Mouse (Mus musculus): ENCODE measurements around the gene Shld2.
A peak's percentile ranks its signal among the peaks of the same experiment; 100 is the strongest.

The Shld2 gene

DNA sequence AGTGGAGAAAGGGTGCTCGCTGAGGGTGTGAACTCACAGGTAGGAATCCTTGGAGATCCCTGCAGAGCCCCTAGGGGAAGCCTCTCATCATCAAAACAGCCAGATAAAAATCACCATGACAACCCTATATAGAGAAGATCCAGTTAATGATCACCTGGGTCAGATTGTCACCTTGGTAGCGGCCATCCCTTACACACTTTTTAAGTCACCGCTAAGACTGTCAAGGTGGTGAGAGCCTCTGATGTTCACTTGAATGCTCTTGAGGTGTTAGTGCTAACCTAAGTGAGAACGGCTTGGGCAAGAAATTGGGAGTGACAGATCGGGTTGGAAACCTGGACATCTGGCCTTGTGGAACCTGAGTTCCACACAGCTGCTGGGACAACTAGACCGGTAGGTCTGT lies 91.0 kb downstream of the Shld2 start, which contains the start of gene Syt15:
Gene Syt15 (plus strand): TSS at position 301 of the 400 bp plus-strand sequence.
- no peak for DNase-seq

DNA sequence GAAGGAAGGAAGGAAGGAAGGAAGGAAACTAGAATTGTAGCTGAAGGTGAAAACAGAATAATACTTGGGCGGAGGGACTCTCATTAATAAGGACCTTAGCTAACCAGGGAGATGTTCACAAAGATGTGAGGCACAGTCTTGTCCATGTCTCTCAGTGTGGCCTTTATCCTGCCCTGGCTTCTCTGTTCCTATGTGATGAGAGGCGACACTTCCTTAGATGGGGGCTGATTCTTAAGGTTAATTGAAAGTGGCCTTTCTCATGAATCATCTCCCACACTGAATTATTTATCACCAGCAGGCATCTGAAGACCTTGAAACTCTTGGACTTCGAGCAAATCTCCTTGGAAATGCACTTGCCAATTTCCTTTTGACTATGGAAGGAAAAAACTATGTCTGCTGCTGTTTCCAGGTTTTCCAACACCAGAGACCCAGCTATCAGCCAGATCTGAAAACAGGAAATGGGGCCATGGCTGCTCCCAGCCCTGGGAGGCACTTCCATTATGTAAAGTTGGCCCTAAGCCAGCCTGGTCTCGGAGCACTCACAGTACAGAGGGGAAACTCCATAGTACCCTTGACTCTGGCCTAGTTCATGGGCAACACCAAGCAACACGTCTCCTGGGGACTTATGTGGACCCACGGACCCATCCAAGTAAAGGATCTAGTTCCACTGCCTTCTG lies 94.7 kb downstream of the Shld2 start:
- DNase-seq, result peak; percentile 69

DNA sequence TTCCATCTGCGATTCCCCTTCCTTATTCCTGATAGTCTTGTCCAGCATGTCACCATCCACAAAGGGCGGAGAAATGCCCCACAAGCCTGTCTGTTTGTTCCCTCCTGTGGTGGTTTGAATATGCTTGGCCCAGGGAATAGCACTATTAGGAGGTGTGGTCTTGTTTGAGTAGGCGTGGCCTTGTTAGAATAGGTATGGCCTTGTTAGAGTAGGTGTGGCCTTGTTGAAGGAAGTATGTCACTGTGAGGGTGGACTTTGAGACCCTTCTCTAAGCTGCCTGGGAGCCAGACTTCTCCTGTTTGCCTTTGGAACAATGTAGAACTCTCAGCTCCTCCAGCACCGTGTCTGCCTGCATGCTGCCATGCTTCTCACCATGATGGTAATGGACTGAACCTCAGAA lies 100.4 kb downstream of the Shld2 start:
- no peak for DNase-seq

DNA sequence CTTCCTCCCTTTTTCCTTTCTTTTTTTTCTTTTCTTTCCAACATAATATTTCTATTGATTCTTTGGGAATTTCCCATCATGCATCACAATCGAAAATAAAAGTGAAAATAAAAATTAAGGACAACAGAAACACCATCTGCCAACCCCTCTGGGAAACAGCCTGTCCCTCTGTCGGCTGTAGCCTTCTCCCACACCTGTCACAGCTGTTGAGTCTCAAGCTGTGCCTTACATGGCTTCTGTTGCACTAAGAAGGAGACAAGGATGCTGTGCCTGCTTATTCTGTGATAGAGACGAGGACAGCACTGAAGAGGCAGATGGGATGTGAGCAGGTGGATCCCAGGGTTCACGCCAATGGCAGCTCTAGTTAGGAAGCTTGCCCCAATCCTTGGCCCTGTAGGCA lies 101.2 kb downstream of the Shld2 start:
- DNase-seq, result no peak

DNA sequence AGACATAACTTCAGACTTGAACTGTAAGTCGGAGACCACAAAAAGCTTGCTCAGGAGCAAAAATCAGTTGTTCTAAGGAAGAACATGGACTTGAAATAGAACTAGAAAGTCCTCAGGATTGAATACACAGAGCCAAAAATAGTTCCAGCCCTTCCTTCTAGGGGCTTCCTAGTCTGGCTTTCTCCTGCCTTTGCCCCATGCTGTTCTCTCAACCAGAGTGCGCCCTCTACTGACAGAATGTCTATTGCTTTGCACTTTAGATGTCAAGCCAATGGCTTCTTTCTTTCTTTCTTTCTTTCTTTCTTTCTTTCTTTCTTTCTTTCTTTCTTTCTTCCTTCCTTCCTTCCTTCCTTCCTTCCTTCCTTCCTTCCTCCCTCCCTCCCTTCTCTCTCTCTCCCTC lies 101.6 kb downstream of the Shld2 start:
- DNase-seq, result peak in 1 of 2 experiments; percentile 74

DNA sequence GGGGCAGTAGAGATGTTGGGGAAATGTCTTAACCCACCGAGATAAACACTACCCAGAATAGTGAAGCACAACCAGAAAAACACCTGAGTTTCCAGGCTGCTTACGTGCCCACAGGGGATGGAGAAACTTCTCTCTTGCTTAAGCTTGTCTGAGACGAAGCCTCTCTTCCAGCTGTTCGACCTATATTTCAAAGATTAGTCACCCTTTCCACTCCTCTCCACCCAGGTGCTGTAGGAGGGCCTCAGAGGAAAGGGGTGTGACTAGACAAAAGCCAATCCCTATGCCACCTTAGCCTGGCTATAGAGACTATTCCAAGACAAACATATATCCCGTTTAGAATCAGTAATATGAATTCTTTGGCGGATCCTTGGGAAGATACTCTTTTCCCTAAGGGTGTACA lies 102.3 kb downstream of the Shld2 start:
- DNase-seq, result no peak

DNA sequence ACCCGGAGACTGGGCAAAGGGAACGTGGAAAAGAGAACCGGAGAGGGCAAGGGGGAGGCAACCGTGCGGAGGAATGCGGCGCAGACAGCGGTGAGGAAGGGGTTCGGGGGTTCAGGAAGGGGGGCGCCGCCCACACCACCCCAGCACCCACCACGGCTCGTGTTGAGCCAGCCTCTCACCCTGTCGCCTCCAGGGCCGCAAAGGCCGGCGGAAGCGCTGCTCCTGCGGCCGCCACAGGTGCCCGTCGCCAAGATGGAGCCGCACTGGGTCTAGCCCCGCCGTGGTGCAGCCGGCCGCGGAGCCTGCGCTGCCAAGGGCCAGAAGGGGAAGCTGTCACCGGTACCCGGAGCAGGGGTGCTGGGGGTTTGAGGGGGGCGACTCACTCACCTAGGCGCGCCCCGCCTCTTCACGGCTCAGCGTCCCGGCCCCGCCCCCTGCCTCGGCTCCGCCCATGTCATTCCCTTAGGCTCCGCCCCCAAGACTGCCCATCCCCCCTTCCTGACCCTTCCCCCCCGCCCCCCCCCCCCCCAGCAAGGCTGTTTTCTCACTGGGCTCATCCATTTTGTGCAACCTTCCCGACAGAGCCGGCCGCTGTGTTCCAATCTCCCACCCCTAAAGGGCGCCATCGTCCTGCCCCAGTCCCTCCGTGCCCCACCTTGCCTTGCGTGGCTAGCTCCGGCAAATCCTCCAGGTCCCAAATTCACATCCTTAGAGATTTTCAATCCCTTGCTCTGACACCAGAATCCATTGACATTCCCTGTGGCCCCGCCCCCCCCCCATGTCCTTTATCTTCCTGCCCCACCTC lies 108.9 kb downstream of the Shld2 start, which contains the start of gene Gprin2:
Gene Gprin2 (minus strand): TSS at position 423 of the 805 bp plus-strand sequence.
- peak; percentile 60 to 66 for DNase-seq

DNA sequence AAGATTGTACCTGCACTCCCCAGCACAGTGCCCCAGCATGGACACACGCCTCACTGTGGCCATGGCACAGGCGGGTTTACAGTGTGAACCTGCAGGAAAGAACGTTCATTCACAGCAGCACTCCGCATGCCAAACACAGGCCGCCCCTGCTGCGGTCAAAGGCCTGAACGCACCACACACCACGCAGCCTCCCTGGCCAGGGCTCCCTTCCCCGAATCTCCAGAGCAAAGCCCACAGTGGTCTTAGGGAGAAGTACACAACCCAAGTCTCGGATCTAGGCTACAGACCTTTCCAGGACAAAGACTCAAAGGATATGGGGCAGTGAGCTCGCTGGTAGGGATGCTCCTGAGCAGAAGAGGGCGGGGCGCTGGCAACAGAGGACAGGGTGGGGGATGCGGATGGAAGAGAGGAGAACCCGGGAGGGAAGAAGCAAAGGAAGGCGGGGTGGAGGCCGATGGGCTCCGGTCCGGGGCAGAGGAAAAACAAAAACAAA lies 109.5 kb downstream of the Shld2 start:
- DNase-seq, result peak; percentile 35 to 54

DNA sequence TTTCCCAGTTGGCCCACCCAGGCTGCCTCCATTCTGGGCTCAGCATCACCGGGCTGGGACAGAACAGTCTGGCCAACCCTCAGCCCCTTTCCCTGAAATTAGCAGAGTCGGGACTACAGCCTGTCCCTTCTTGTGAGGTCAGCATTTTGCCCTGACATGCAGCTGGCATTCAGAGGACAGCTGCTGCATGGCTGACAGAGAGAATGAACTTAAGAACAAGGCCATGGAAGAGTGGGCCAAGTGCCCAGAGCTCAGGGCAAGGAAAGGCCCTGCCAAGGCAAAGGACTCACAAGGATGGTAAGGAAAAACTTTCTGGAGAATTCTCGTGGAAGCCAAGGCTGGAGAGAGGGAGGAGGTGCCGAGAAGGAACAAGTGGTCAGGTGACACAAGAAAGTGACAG lies 113.6 kb downstream of the Shld2 start:
- no peak for DNase-seq

DNA sequence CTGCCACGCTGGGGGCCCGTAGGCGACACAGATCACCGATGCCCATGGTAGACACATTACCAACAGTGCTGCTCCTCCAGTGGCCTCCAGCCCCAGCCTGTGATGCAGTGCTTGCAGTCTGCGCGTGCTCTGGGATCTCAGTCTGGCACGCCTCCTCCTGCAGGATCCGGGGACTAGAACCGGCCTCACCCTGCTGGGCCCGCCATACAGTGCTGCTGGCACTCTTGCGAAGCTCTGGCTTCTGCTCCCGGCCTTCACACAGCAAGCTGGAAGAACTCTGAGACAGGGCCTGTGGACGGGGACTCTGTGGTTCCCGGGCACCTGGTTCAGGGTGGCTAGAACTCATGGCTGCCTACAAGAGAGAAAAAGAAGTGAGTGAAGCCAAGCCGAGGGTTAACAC lies 114.8 kb downstream of the Shld2 start:
- no peak for DNase-seq

DNA sequence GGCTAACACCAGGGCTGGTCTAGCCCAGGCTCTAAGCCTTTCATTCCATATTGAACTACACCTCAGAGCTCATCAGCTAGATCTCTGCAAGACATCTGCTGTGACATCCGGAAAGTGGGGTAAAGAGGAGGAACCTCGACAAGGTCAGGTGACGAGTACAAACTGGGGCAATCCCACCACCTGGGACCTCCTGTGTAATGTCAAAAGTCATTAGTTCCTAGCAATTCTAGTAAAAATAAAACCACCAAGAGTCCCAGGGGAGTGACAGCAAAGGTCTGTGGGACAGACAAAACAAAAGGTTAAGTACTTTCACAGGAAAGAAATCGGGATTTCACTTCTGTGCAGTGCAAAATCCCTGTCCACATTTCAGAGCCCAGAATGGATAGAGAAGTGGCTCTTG lies 116.4 kb downstream of the Shld2 start:
- peak in 1 of 2 experiments; percentile 18 for DNase-seq

DNA sequence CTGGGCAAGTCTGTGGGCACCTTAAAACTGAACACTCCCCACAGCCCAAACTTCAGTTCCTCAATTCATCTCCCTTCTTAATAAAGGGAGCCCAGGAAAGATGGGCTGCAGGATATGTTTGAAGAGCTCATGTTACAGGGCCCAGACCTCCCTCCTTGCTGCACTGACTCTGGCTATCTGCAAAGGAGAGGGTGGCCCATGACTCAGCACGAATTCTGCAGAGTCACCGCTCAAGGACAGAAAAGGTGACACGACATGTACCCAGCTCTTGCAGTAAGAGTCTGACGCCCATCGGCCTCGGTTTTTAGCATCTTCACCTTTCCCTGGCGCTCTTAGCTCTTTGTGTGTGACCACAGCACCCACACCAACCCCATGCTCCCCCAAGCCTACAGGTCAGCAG lies 119.9 kb downstream of the Shld2 start:
- DNase-seq, result peak in 1 of 2 experiments; percentile 41

DNA sequence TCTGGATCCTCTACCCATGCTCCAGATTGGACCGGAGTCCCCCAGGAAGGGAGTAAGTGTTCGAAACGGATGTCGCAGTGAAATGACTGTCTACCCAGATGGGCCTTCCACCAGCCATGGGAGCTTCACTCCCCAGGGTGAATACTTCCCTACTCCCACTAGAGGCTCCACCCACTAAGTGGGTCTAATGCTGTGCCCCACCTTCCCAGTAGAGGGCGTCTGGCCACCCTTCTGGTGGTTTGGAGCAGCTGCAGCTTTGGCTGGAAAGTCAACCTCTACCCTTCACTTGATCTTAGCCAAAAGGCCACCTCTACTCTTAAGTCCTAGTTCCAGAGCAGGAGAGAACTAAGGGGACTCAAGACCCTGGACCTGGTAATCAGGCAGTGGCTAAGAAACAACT lies 121.7 kb downstream of the Shld2 start:
- DNase-seq, result peak; percentile 71 to 72

Measured in kidney, postnatal 25 days (tissue).